Mouse (Mus musculus): ENCODE measurements around the gene Eif3d.

DNA sequence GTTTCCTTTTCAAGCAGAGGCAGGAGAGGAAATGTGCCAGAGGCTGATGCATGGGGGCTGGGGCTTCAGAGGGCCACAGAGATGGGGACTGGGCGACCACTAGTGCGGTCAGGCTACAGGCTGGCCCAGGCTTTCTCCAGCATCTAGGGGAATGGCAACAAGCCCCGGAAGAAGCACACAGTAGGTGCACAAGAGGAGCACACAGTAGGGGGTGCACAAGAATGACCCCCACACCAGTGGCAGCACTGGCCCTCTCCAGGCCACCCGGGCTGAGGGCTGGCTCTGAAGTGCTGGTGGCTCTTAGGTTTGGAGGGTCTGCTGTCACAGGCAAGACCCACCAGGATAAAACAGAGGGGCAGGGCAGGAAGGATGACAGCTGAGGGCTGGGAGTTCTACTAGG is 55.3 kb downstream of the Eif3d start:
- TF ChIP-seq POLR2AphosphoS2 (IDR thresholded peaks at IDR 0.05; ENCODE audit: low read depth, low read length) (no peak), TBP (conservative IDR thresholded peaks at IDR 0.05; ENCODE audit: low read depth, low read length) (no peak), CTCF (conservative IDR thresholded peaks at IDR 0.05 in 1 of 2, IDR thresholded peaks at IDR 0.05 in 1 of 2; ENCODE audit: low read depth in 2 of 2, low read length in 2 of 2) (no peak), POLR2A (IDR thresholded peaks at IDR 0.05; ENCODE audit: low read depth, low read length) (no peak), GABPA (IDR thresholded peaks at IDR 0.05; ENCODE audit: insufficient replicate concordance, low read depth, low read length) (no peak), ZC3H11A (IDR thresholded peaks at IDR 0.05; ENCODE audit: low read depth, low read length) (no peak), EP300 (IDR thresholded peaks at IDR 0.05; ENCODE audit: low read length) (no peak), USF1 (IDR thresholded peaks at IDR 0.05; ENCODE audit: low read depth, low read length) (no peak), ZNF384 (IDR thresholded peaks at IDR 0.05; ENCODE audit: low read depth, low read length) (no peak)

Measured in CH12.LX (cell line).